Mouse (Mus musculus): ENCODE measurements around the gene Asna1. TPM values are rescaled to one million over a fixed set of nuclear protein-coding genes. Genes with fewer than 3 reads are reported as not detected.
A peak's percentile ranks its signal among the peaks of the same experiment; 100 is the strongest.

Asna1 gene
- total RNA-seq, 2 experiments from 2014 or later, result 68.4 to 78.2 TPM

DNA sequence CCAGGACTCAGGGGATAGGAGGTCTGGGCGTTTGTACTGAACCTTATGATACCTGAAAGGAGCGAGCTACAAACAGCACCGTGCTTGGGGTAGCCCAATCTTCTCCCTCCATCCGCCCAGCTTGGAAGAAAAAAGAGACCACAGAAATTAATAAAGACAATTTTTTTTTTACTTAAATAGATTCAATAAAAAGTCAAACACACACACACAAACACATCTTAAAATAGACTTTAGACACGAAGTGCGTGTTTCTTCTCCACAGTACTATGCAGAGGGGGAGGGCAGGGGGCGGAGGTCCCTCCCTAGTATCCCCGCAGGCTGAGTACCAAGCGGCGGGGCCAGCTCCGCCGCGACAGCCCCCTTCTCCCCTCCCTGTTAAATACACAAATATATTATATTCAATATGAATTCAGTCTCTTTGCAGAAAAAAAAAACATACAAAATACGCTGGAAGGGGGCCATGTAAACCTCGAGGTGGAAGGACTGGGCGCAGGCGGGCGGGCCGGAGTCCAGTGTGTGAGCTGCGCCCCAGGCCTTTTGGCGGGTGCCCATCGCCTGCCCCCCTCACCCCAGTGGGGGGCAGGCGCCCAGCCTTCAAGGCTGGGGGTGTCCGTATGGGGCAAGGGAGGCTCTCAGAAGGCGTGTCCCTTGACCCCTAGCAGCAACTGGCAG, 48.2 kb downstream of the Asna1 start:
- ATAC-seq (replicated peaks; ENCODE audit: poor library complexity), result no peak

GRCm38 (mm10) chr8:84976031-84976762, 48.9 kb downstream of the Asna1 start:
- ATAC-seq (replicated peaks; ENCODE audit: poor library complexity), result peak; percentile 30

- ATAC-seq (replicated peaks; ENCODE audit: poor library complexity), result 0 out of 2 replicates have a peak, but pooled peaks have one; percentile 4
These were observed 49.6 kb downstream of the Asna1 start for GRCm38 (mm10) chr8:84975434-84975833.

DNA sequence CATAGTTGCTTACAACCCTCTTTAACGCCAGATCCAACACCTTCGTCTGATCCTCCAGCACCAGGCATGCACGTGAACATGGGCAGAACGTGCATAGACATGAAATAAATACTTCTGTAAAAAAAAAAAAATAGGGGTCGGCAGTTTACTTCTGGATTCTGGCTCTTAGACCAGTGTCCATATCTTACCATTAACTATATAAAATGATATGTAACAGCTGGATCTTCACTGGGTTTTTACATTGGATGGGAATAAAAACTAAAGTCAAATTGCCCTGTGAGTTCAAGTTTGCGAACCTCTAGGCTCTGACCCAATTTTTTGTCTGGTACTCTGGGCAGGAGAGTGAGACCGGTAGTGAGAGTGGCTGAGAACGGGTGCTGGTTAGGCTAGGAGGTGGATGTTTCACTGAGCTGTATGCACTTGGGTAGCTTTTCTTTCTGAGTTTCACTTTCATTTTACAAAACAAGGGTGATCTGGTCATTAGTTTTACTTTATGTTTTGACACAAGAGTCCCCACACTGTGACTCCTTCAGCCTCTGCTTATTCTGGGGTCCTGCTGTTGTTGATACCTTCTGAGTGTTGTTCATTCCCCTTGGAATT, 50.4 kb downstream of the Asna1 start:
- ATAC-seq (replicated peaks; ENCODE audit: poor library complexity), result no peak

DNA sequence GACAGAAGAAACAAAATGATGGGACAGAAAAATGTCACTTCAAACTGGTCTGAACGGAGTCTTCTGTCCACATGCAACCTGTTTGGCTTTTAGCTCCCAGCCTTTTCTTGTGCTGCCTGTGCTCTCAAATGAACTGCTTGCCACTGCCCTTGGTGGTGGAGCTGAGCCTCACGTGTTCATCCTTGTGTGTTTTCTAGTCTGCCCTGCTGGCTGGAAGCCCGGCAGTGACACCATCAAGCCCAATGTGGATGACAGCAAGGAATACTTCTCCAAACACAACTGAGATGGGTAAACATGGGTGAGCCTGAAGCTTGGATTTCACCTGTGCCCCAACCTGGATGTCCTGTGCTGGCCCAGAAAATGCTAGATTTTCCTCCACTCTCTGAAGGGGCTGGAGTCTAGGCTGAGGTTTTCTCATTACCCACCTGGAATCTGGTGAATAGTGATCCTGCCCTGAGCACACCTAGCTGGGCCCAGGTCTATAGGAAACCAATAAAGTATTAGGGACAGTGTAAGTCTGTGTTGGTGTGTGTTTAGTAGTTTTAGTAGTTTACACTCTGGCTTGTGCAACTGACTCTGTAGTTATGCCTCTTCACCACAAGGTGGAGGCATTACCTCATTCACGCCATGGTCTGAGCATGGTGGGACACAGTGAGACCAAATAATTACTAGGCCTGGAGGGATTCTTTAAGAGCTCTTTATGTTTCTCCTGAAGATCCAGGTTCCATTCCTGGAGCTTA, 51.1 kb downstream of the Asna1 start:
- peak; percentile 18 for ATAC-seq (replicated peaks; ENCODE audit: poor library complexity)

GRCm38 (mm10) chr8:84973079-84973478, 52.0 kb downstream of the Asna1 start:
- ATAC-seq (replicated peaks; ENCODE audit: poor library complexity), result no peak

DNA sequence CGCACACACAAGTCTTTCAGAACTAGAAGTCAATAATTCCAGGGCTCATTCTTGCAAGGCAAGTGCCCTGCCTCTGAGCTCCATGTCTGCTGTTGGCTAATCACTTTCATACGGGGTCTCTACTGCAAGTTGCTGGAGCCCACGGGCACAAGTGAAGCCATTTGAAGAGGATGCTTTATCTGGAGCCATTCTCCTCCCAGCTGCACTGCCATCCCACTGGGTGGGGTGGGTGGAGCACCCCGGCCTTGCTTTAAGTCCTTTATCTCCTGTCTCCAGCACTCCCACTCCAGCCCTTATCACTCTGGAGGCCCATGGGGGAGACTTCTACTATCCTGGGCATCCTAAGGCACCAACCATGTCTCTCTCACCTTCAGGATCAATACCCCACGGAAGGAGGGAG, 54.2 kb downstream of the Asna1 start:
- ATAC-seq (replicated peaks; ENCODE audit: poor library complexity), result peak; percentile 55

GRCm38 (mm10) chr8:84970135-84970790, 54.8 kb downstream of the Asna1 start:
- ATAC-seq (replicated peaks; ENCODE audit: poor library complexity), result no peak

DNA sequence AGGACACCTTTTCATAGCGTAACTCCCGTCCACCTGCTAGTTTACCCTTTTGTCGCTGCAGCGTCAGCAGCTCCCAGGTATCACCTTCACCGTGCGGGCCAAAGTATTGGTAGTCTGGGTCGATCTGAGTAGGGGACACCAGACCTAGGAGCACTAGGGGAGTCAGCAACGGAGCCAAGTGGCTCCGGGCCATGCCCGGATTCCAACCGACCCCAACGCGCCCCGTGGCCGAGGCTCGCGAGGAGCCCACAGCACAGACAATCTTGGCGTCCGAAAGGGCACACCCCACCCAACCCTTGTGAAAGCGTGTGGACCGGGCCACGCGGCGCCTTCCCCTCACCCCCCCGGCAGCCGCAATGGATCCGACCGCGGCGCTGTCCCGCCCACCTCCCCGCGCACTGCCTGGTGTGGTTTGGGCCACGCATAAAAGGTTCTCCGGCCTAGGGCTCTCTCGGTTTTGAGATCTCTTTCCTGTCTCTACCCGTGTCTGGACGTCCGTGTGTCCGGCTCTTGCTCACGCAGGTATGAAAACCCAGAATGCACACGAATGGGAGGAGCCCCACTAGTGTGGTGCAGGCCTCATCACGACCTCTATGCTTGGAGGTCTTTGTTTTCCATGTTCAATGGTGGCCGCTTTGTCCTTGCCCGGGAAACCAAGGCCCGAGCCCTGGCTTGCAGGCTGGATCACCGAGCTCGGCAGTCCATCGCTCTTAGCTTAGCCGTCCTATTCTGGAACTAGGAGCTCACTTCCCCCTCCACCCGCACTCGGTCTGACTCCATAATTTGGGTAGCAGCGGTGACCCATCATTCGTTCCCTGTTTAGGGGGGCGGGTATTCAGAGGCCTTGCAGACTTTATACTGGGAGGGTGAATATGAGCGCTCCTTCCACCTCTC, 55.6 kb downstream of the Asna1 start, which contains the start of the genes Gm49661, Prdx2 and Rnaseh2a:
Gene Gm49661, minus strand, starts transcription at position 193 of the 894 bp plus-strand sequence.
Gene Prdx2, plus strand, starts transcription at position 347 of the 894 bp plus-strand sequence.
Gene Rnaseh2a, minus strand, starts transcription at position 527 of the 894 bp plus-strand sequence.
- ATAC-seq (replicated peaks; ENCODE audit: poor library complexity), result peak; percentile 40

- no peak for ATAC-seq (replicated peaks; ENCODE audit: poor library complexity)
These were observed 56.4 kb downstream of the Asna1 start for GRCm38 (mm10) chr8:84968650-84969049.

Other genes starting within 250 kb of the Asna1 start
- gene Nfix, start 224.9 kb downstream of the Asna1 start, total RNA-seq (2015), result 44.4 and 46.9 TPM in 2 replicates
- 12.0 and 15.7 TPM in 2 replicates for gene Nfix, start 224.9 kb downstream of the Asna1 start, total RNA-seq (2017)
- 2.2 and 2.4 TPM in 2 replicates for gene Dand5, start 202.5 kb downstream of the Asna1 start, total RNA-seq (2015)
- gene Dand5, start 202.5 kb downstream of the Asna1 start, total RNA-seq (2017), result 1.7 and 4.0 TPM in 2 replicates
- gene Gadd45gip1, start 193.8 kb downstream of the Asna1 start, total RNA-seq (2015), result 21.4 and 21.9 TPM in 2 replicates
- 51.2 and 57.4 TPM in 2 replicates for gene Gadd45gip1, start 193.8 kb downstream of the Asna1 start, total RNA-seq (2017)
- gene Rad23a, start 184.6 kb downstream of the Asna1 start, total RNA-seq (2015), result 30.2 and 34.4 TPM in 2 replicates
- 26.2 and 26.3 TPM in 2 replicates for gene Rad23a, start 184.6 kb downstream of the Asna1 start, total RNA-seq (2017)
- 1,060 and 1,133 TPM in 2 replicates for gene Calr, start 178.3 kb downstream of the Asna1 start, total RNA-seq (2015)
- 4,756 and 5,574 TPM in 2 replicates for gene Calr, start 178.3 kb downstream of the Asna1 start, total RNA-seq (2017)
- 33.3 and 51.2 TPM in 2 replicates for gene Farsa, start 168.3 kb downstream of the Asna1 start, total RNA-seq (2015)
- 173 and 193 TPM in 2 replicates for gene Farsa, start 168.3 kb downstream of the Asna1 start, total RNA-seq (2017)
- 248 and 250 TPM in 2 replicates for gene Syce2, start 153.2 kb downstream of the Asna1 start, total RNA-seq (2015)
- gene Syce2, start 153.2 kb downstream of the Asna1 start, total RNA-seq (2017), result 130 and 139 TPM in 2 replicates
- gene Gcdh, start 131.4 kb downstream of the Asna1 start, total RNA-seq (2015), result 17.4 and 19.0 TPM in 2 replicates
- gene Gcdh, start 131.4 kb downstream of the Asna1 start, total RNA-seq (2017), result 27.8 TPM in 2 replicates
- 12.3 and 22.4 TPM in 2 replicates for gene Klf1, start 123.4 kb downstream of the Asna1 start, total RNA-seq (2015)
- gene Klf1, start 123.4 kb downstream of the Asna1 start, total RNA-seq (2017), result 14.0 and 30.8 TPM in 2 replicates
- gene Dnase2a, start 116.7 kb downstream of the Asna1 start, total RNA-seq (2015), result 16.8 and 23.7 TPM in 2 replicates
- 52.7 and 73.5 TPM in 2 replicates for gene Dnase2a, start 116.7 kb downstream of the Asna1 start, total RNA-seq (2017)
- not detected in 2 replicates for gene Mast1, start 87.9 kb downstream of the Asna1 start, total RNA-seq (2015)
- 0.03 TPM in 1 of 2 replicates, not detected in the other for gene Mast1, start 87.9 kb downstream of the Asna1 start, total RNA-seq (2017)
- not detected in 2 replicates for gene Rtbdn, start 78.3 kb downstream of the Asna1 start, total RNA-seq (2015)
- gene Rtbdn, start 78.3 kb downstream of the Asna1 start, total RNA-seq (2017), result not detected in 2 replicates
- not detected in 2 replicates for gene Gm49661, start 55.8 kb downstream of the Asna1 start, total RNA-seq (2015)
- gene Gm49661, start 55.8 kb downstream of the Asna1 start, total RNA-seq (2017), result not detected in 2 replicates
- 266 and 310 TPM in 2 replicates for gene Prdx2, start 55.7 kb downstream of the Asna1 start, total RNA-seq (2015)
- 340 and 388 TPM in 2 replicates for gene Prdx2, start 55.7 kb downstream of the Asna1 start, total RNA-seq (2017)
- 136 and 178 TPM in 2 replicates for gene Rnaseh2a, start 55.5 kb downstream of the Asna1 start, total RNA-seq (2015)
- gene Rnaseh2a, start 55.5 kb downstream of the Asna1 start, total RNA-seq (2017), result 109 and 162 TPM in 2 replicates
- gene Junb, start 46.6 kb downstream of the Asna1 start, total RNA-seq (2015), result 14.7 and 26.1 TPM in 2 replicates
- 38.9 and 57.5 TPM in 2 replicates for gene Junb, start 46.6 kb downstream of the Asna1 start, total RNA-seq (2017)
- 1.9 and 3.8 TPM in 2 replicates for gene Hook2, start 34.7 kb downstream of the Asna1 start, total RNA-seq (2015)
- 7.2 and 8.5 TPM in 2 replicates for gene Hook2, start 34.7 kb downstream of the Asna1 start, total RNA-seq (2017)
- not detected in 2 replicates for gene Best2, start 10.8 kb downstream of the Asna1 start, total RNA-seq (2015)
- gene Best2, start 10.8 kb downstream of the Asna1 start, total RNA-seq (2017), result not detected in 2 replicates
- gene Trir, start 1.5 kb upstream of the Asna1 start, total RNA-seq (2015), result 132 and 138 TPM in 2 replicates
- 212 and 224 TPM in 2 replicates for gene Trir, start 1.5 kb upstream of the Asna1 start, total RNA-seq (2017)
- 16.2 and 16.7 TPM in 2 replicates for gene Tnpo2, start 11.6 kb upstream of the Asna1 start, total RNA-seq (2015)
- 20.4 and 22.0 TPM in 2 replicates for gene Tnpo2, start 11.6 kb upstream of the Asna1 start, total RNA-seq (2017)
- gene Fbxw9, start 34.8 kb upstream of the Asna1 start, total RNA-seq (2015), result 4.4 and 4.9 TPM in 2 replicates
- 3.2 and 3.5 TPM in 2 replicates for gene Fbxw9, start 34.8 kb upstream of the Asna1 start, total RNA-seq (2017)
- gene Gm5741, start 42.7 kb upstream of the Asna1 start, total RNA-seq (2015), result not detected in 2 replicates
- gene Gm5741, start 42.7 kb upstream of the Asna1 start, total RNA-seq (2017), result not detected in 2 replicates
- gene Dhps, start 46.5 kb upstream of the Asna1 start, total RNA-seq (2015), result 60.4 and 69.7 TPM in 2 replicates
- gene Dhps, start 46.5 kb upstream of the Asna1 start, total RNA-seq (2017), result 24.6 and 24.7 TPM in 2 replicates
- 159 and 193 TPM in 2 replicates for gene Wdr83os, start 55.5 kb upstream of the Asna1 start, total RNA-seq (2015)
- gene Wdr83os, start 55.5 kb upstream of the Asna1 start, total RNA-seq (2017), result 40.3 and 41.4 TPM in 2 replicates
- 33.1 and 44.3 TPM in 2 replicates for gene Wdr83, start 56.0 kb upstream of the Asna1 start, total RNA-seq (2015)
- 23.5 and 33.7 TPM in 2 replicates for gene Wdr83, start 56.0 kb upstream of the Asna1 start, total RNA-seq (2017)
- gene Man2b1, start 58.0 kb upstream of the Asna1 start, total RNA-seq (2015), result 86.9 and 95.2 TPM in 2 replicates
- gene Man2b1, start 58.0 kb upstream of the Asna1 start, total RNA-seq (2017), result 60.2 and 69.6 TPM in 2 replicates
- not detected in 2 replicates for gene Zfp791, start 97.8 kb upstream of the Asna1 start, total RNA-seq (2015)
- gene Zfp791, start 97.8 kb upstream of the Asna1 start, total RNA-seq (2017), result not detected in 2 replicates
- not detected in 2 replicates for gene Cks1brt, start 126.6 kb upstream of the Asna1 start, total RNA-seq (2015)
- 0.08 TPM in 1 of 2 replicates, not detected in the other for gene Cks1brt, start 126.6 kb upstream of the Asna1 start, total RNA-seq (2017)
- gene Olfr371, start 200.7 kb upstream of the Asna1 start, total RNA-seq (2015), result not detected in 2 replicates
- gene Olfr371, start 200.7 kb upstream of the Asna1 start, total RNA-seq (2017), result not detected in 2 replicates